Mouse (Mus musculus) heart, embryonic 11.5 days (tissue): ENCODE results near the gene Adamtsl5. TPM values are rescaled to one million over a fixed set of nuclear protein-coding genes. Genes with fewer than 3 reads are reported as not detected.

Source experiments
- ATAC-seq: fragments of 200-750 bp; cut with Nextera tagmentation; replicated peaks from 2 replicates; pipeline ENCODE4 v1.8.0; 2017; ENCODE audit warnings: moderate library complexity; ENCODE audit not compliant: insufficient number of reproducible peaks, low FRiP score, low TSS enrichment
- H3K27ac ChIP-seq: fragments of 300-500 bp; sonication (generic); 2 replicates; pipeline ENCODE4 v1.5.1; 2014; ENCODE audit warnings: mild to moderate bottlenecking, low read depth, low read length
- H3K27me3 ChIP-seq: fragments of 300-500 bp; sonication (generic); 2 replicates; pipeline ENCODE4 v1.6.1; 2014; ENCODE audit warnings: mild to moderate bottlenecking, low read length, mixed read lengths; ENCODE audit not compliant: control insufficient read depth, insufficient read depth
- H3K36me3 ChIP-seq: fragments of 300-500 bp; sonication (generic); 2 replicates; pipeline ENCODE4 v1.6.1; 2014; ENCODE audit warnings: mild to moderate bottlenecking, low read length, moderate library complexity, mixed read lengths; ENCODE audit not compliant: control insufficient read depth, insufficient read depth
- H3K4me1 ChIP-seq: fragments of 300-500 bp; sonication (generic); 2 replicates; pipeline ENCODE4 v1.6.1; 2014; ENCODE audit warnings: low read length; ENCODE audit not compliant: control insufficient read depth, insufficient read depth
- H3K4me2 ChIP-seq: fragments of 300-500 bp; sonication (generic); 2 replicates; pipeline ENCODE4 v1.6.1; 2014; ENCODE audit warnings: mild to moderate bottlenecking, moderate library complexity
- H3K4me3 ChIP-seq: fragments of 300-500 bp; sonication (generic); 2 replicates; pipeline ENCODE4 v1.5.1; 2014; ENCODE audit warnings: low read depth, low read length
- H3K9ac ChIP-seq: fragments of 300-500 bp; sonication (generic); 2 replicates; pipeline ENCODE4 v1.6.1; 2014; ENCODE audit warnings: mild to moderate bottlenecking, low read depth, low read length, moderate library complexity
- H3K9me3 ChIP-seq: fragments of 300-500 bp; sonication (generic); replicated peaks from 2 replicates; pipeline ENCODE4 v1.6.1; 2016; ENCODE audit warnings: low read length; ENCODE audit not compliant: control insufficient read depth
- WGBS: fragments of 180-500 bp; shearing (Covaris S2); extraction: QIAGEN DNeasy Blood & Tissue Kit; methylation state at CpG from one replicate; pipeline ENCODE4 v1.1.7; 2014; ENCODE audit not compliant: insufficient replicate concordance; 5-methylcytosine and 5-hydroxymethylcytosine counted together
- polyA plus RNA-seq: library from polyadenylated mRNA; unstranded; fragments of >200 nt; fragmentation: Nextera tagmentation; extraction: Ambion mirVana; gene quantifications from 2 replicates; pipeline ENCODE4 v1.2.1, GENCODE M21; 2014

Gene Adamtsl5
- polyA plus RNA-seq, 1 experiment from 2014 or later: 3.7 TPM

DNA sequence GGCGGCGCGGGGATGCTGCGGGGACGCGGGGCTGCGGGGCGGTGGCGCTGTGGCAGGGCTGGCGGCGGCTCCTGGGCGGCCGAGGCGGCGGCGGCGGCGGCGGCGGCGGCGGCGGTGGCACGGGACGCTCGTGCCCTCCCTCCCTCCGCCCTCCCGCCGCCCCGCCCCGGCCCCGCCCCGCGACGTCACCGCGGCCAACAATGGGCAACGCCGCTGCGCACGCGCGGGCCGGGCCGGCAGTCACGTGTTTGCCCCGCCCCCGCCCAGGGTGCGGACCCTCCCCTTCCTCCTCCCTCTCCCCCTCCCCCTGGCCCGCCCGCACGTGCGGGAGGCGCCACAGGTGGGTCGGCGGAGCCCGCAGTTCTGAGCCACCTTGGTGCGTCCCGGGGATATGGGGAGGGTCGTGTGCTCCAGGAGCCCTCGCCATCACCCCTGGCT lies 39.3 kb upstream of the Adamtsl5 start, which contains the start of gene Mex3d:
Gene Mex3d (minus strand): TSS at position 138 of the 438 bp plus-strand sequence.
- peaks cover 13% of the 10 kb centered on the region for H3K36me3 ChIP-seq

DNA sequence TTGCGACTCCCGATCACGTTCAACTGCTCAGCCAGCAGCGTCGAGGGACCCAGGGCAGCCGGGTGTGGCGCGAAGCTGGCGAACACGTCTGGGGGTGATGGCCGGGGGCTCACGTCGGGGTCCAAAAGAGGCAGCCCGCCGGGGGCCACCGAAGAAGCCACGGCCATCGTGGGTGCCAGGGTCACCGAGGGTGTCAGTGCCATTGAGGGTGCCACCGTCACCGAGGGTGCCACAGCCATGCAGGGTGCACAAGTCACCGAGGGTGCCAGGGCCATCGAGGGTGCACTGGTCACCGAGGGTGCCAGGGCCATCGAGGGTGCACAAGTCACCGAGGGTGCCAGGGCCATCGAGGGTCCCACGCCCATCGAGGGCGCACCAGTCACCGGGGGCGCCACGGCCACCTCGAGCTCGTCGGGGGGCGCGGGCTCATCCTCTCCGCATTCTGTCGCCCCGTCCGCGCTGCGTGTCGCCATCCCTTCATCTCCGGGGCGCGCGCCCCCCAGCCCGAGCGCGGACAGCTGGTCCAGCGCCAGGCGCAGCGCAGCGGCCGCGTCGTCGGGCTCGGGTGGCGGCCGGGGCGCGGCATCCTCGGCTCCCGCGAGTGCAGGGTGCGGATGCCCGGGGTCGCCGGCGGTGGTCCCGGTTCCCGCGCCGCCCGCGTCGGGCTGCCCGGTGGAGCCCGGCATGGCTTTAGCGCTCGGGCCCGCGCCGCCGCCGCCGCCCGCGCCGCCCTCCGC lies 38.7 kb upstream of the Adamtsl5 start:
- H3K4me3 ChIP-seq: peak overlapping the region; percentile 85
- no peaks in the 10 kb centered on the region for H3K9me3 ChIP-seq
- peak overlapping the region; percentile 96 for H3K4me2 ChIP-seq
- peaks cover 34% of the 10 kb centered on the region for H3K4me1 ChIP-seq
- H3K9ac ChIP-seq: peak overlapping the region; percentile 95
- peaks cover 12% of the 10 kb centered on the region for H3K36me3 ChIP-seq
- H3K27ac ChIP-seq: peak overlapping the region; percentile 78
- under 1% methylated on average over 63 of the region's 94 CpGs for WGBS
- ATAC-seq: no peak
- H3K27me3 ChIP-seq: no peaks in the 10 kb centered on the region

More for the DNA sequence above, 39.3 kb upstream of the Adamtsl5 start, which contains the start of gene Mex3d:
- H3K9me3 ChIP-seq: no peaks in the 10 kb centered on the region
- peak within 1 kb of the TSS; percentile 78 for H3K27ac ChIP-seq
- peak within 1 kb of the TSS; percentile 96 for H3K4me2 ChIP-seq
- H3K9ac ChIP-seq: peak within 1 kb of the TSS; percentile 95
- WGBS: under 1% methylated on average over 20 of the region's 61 CpGs
- peak; percentile 56 for ATAC-seq
- peak within 1 kb of the TSS; percentile 85 for H3K4me3 ChIP-seq
- no peaks in the 10 kb centered on the region for H3K27me3 ChIP-seq
- H3K4me1 ChIP-seq: peaks cover 34% of the 10 kb centered on the region

DNA sequence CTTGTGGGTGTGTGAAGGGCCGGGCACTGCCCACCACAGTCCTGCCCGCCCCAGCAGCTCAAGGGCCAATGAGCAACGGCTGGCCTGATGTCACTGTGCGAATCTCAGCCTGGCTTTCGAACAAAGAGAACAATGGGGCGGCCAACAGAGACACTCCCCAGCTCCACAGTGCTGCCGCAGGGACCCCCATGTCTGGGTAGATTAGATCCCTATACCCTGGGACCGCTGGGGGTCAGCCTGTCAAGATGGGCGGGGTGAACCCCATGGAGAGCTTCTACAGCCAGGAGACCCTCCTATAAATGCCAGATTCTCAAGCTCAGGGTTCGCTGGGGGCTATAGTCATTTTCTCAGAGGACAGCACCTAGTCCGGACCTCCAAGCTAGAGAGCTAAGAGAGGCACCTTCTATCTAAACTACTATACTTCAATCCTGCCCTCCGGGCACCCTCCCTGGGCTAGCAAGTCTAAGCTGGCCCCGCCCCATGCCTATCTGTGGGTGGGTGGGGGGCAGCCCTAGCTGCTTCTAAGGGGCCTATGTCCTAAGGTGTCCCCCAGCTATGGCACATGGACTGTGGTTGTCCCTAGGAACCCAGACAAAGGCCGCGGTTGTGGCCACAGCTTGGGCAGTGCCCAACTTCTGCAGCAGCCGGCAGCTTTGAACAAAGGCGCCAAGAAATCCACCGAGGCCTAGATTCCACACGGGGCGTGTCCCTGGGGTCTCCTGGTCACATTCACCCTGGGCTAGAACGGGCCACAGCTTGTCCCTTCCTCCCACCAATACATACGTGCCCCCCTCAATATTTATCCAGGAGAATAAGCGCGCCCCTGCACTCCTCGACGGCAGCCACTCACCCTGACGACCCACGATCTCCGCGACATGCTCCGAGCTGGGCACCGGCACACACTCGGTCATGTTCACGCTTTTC lies 37.9 kb upstream of the Adamtsl5 start:
- peak overlapping the region; percentile 96 for H3K4me2 ChIP-seq
- peaks cover 15% of the 10 kb centered on the region for H3K36me3 ChIP-seq
- WGBS: 3% methylated on average over 34 of the region's 34 CpGs
- H3K27ac ChIP-seq: peak overlapping the region; percentile 78
- no peaks in the 10 kb centered on the region for H3K9me3 ChIP-seq
- peaks cover 34% of the 10 kb centered on the region for H3K4me1 ChIP-seq
- ATAC-seq: no peak
- H3K4me3 ChIP-seq: peak overlapping the region; percentile 85
- H3K9ac ChIP-seq: peak overlapping the region; percentile 95
- H3K27me3 ChIP-seq: no peaks in the 10 kb centered on the region

DNA sequence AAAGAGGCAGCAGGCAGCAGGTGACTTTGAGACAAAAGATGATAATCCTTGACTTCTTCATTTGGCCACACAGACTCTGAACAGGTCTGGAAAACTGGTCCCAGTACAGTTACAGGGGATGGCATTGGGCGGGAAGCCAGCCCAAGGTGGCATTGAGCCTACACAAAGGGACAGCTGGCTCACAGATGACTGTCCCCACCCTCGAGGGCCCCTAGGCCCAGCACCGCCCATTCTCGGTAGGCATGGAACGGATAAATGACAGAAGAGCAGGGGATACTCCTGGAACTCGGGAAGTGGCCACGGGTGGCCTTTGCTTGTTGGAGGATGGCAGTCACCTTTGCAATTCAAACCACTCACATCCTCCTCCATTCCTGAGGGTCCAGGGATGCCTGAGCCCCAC lies 37.1 kb upstream of the Adamtsl5 start:
- Histone ChIP-seq H3K4me1 (peaks cover 34% of the 10 kb centered on the region), H3K27ac (peak overlapping the region; percentile 78; the same call in 1 of the 2 replicates), H3K36me3 (peaks cover 20% of the 10 kb centered on the region), H3K4me2 (peak overlapping the region; percentile 96), H3K9me3 (no peaks in the 10 kb centered on the region), H3K4me3 (peak overlapping the region; percentile 85), H3K9ac (peak overlapping the region; percentile 95), H3K27me3 (no peaks in the 10 kb centered on the region)
- 38% methylated on average over 7 of the region's 7 CpGs for WGBS
- no peak for ATAC-seq

DNA sequence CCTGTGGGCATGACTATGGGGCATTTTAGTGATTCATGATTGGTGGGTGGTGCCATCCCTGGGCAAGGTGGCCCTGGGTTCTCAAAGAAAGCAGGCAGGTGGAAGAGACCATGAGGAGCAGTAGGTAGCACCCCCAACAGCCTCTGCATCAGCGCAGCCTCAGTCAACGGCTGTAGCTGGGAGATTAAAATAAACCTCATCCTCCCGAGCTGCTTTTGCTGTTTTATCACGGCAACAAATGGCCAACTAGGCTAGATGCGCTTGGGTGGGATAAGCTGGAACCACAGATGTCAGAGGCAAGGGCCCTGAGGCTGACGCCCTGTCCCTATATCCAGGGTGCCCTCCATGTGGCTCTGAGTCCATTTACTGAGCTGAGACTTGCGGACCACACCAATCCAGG lies 36.5 kb upstream of the Adamtsl5 start:
- peak overlapping the region; percentile 96 for H3K4me2 ChIP-seq
- H3K4me3 ChIP-seq: peak overlapping the region; percentile 85
- peaks cover 21% of the 10 kb centered on the region for H3K36me3 ChIP-seq
- no peaks in the 10 kb centered on the region for H3K27me3 ChIP-seq
- no peak for ATAC-seq
- whole genome bisulfite sequencing: 70% methylated on average over 7 of the region's 7 CpGs
- no peak overlapping the region for H3K27ac ChIP-seq
- H3K9ac ChIP-seq: peak overlapping the region; percentile 95
- H3K4me1 ChIP-seq: peaks cover 34% of the 10 kb centered on the region
- no peaks in the 10 kb centered on the region for H3K9me3 ChIP-seq

DNA sequence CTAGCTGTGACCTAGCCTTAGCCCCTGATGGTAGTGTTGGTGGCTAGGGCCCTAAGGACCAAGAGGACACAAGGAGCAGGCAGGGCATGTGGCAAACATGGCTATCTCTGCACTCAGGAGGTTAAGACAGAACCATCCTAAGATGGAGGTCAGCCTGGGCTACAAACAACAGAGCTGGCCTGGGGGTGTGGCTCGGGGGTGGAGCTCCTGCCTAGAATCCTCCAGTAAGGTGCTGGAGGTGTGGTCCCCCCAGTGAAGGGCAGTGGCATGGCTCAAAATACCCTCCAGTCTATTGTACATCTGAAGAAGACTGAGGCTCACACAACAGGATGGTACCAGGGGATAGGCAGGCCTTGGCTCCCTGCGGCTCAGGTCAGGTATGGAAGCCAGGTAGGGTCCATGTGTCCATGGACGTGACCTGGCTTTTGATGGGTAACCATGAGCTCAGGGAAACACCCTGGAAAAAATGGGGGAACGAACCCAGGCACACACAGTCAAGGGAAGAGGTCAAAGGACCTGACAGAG lies 36.0 kb upstream of the Adamtsl5 start:
- ATAC-seq: no peak
- Histone ChIP-seq H3K4me3 (no peak overlapping the region), H3K9ac (0 out of 2 replicates have a peak overlapping the region, but pooled peaks have one; percentile 18), H3K36me3 (peaks cover 21% of the 10 kb centered on the region), H3K27ac (no peak overlapping the region), H3K4me2 (peak overlapping the region; percentile 96), H3K9me3 (no peaks in the 10 kb centered on the region), H3K27me3 (no peaks in the 10 kb centered on the region), H3K4me1 (peaks cover 34% of the 10 kb centered on the region)
- WGBS: 90% methylated on average over 4 of the region's 4 CpGs

DNA sequence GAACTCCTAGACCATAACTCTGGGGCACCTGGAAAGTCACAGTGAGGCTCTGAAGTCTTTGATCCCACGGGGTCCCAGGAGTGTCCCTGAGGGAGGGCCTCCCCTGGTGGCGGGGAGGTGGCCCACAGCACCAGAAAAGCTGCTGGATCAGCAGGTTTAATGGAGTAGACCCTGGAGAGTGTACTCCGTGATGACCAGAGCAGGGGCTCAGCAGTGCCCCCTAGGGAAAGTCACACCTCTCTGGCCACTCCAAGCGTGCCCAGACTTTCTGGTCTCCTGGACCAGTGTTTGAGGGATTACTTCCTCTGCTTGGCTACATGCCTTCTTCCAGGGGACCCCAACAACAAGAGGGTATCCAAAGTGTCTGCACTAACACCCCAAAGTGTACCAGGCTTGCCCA lies 35.2 kb upstream of the Adamtsl5 start:
- Histone ChIP-seq H3K9ac (no peak overlapping the region), H3K4me2 (no peak overlapping the region), H3K36me3 (peaks cover 21% of the 10 kb centered on the region), H3K27me3 (no peaks in the 10 kb centered on the region), H3K4me1 (peaks cover 30% of the 10 kb centered on the region), H3K9me3 (no peaks in the 10 kb centered on the region), H3K4me3 (no peak overlapping the region), H3K27ac (no peak overlapping the region)
- WGBS: 76% methylated on average over 4 of the region's 4 CpGs
- ATAC-seq: no peak

DNA sequence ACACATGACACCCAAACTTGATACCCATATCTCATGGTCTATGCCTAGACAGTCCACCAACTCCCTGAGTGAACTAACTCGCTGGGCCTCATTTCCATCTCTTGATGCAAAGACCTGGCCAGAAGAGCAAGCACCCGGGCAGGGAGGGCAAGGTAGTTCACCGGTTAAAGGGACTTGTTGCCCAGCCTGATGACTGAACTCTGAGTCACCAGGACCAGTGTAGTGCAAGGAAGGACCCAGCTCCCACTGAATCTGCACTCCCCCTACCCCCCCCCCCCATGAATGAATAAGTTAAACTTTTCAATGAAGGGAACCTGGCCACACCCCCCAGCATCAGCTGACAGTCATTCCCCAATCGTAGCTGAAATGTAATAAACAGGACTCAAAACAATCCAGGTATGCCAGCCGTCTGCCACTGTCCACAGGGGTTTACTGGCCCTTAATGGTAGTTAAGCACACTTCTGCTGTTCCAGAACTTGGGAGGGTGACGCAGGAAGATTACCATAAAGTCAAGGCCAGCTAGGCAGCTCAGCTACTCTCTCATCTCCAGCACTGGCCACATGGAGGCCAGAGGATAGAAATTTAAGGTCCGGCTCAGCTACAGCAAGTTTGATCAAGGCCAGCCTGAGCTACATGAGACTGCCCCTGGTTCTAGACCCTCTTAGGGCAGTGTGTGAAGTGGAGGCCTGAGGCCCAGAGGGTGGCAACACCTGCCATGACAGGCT lies 34.6 kb upstream of the Adamtsl5 start:
- H3K9ac ChIP-seq: no peak overlapping the region
- peaks cover 21% of the 10 kb centered on the region for H3K36me3 ChIP-seq
- no peak overlapping the region for H3K27ac ChIP-seq
- peaks cover 26% of the 10 kb centered on the region for H3K4me1 ChIP-seq
- H3K27me3 ChIP-seq: no peaks in the 10 kb centered on the region
- ATAC-seq: no peak
- no peak overlapping the region for H3K4me3 ChIP-seq
- no peaks in the 10 kb centered on the region for H3K9me3 ChIP-seq
- H3K4me2 ChIP-seq: no peak overlapping the region
- 86% methylated on average over 7 of the region's 7 CpGs for WGBS
